Mouse (Mus musculus): ENCODE results near the gene Itgax. TPM values are rescaled to one million over a fixed set of nuclear protein-coding genes. Genes with fewer than 3 reads are reported as not detected.

The Itgax gene
- 10 to 100 TPM in 2 of 4 experiments, under 1 TPM in 2; 0.26 to 22.1 (median 9.0) TPM for total RNA-seq (2022)

DNA sequence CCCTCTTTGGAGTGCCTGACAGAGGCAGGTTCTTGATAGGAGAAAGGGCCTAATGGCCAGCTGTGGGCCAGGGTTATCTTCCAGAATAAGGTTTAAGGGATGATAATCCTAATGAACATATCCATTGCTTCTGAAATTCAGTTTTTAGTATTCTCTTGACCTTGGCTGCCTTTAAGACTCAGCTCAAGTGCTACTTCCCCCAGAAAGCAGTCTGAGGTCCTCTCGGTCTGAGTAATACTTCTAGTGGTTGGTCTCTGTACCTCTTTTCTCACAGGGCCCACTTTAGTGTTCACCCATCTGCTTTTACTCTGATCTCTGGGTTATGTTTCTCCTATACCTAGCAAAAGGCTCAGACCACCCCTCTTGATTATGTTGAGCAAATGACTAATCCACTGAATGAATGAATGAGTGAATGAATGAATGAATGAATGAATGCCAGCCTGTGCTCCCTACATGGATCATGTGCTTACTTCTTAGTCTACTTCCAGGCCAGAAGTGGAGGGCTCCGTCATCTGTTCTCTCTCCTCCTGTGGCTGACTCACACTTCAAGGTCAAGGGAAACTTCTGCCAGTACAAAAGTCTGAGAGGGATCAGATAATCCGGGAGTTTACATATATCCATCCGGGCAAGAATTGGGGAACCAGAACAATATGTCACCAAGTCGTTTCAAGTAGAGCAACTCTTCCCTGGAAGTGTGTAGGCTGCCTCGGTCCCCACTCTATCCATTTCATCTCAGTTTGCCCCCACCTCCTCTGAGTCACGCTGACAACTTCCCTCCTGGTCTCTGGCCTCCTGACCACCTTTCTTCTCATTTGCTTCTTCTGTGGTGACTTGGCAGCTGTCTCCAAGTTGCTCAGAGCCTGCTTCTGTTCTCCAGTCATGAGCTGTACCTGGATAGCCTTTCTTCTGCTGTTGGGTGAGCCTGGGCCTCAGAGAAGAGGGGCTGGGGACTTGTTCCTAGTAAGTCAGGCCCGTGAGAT, at the start of gene Itgax:
Itgax (plus strand) TSS at position 807 of the 980 bp plus-strand sequence.
- no peak for DNase-seq (ENCODE audit: low spot score in 2 of 2)

DNA sequence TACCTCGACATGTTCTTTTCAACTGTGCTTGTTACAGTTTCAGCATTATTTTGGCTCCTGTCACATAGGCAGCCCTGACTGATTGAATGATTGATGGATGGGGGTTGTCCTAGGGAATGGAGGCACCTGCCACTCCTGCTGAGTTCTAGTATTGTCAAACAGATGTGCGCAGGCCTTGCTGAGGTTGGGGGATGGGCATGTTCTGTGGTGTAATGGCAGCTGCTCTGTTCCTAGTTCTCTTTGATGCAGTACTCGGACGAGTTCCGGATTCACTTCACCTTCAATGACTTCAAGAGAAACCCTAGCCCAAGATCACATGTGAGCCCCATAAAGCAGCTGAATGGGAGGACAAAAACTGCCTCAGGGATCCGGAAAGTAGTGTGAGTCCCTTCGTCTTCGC, 49.3 kb upstream of the Itgax start:
- DNase-seq (ENCODE audit: low spot score in 2 of 2) = no peak

DNA sequence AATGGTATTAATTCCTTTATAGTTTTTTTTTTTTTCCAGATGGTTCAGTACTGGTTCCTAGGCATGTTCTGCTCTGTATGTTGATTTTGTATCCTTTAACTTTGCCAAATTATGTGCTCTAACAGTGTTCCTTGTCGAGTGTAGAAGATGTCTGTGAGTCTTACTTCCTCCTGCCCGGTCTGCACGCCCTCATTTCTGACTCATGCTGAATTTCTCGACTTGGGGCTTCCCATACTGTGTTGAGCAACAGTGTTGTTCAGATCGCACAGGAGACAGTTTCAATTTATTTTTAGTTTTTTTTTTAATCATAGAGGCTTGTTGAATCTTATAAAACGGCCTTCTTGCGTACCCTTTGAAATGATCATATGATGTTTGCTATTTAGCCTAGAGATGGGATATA, 40.2 kb upstream of the Itgax start:
- DNase-seq (ENCODE audit: low spot score in 2 of 2) = no peak

DNA sequence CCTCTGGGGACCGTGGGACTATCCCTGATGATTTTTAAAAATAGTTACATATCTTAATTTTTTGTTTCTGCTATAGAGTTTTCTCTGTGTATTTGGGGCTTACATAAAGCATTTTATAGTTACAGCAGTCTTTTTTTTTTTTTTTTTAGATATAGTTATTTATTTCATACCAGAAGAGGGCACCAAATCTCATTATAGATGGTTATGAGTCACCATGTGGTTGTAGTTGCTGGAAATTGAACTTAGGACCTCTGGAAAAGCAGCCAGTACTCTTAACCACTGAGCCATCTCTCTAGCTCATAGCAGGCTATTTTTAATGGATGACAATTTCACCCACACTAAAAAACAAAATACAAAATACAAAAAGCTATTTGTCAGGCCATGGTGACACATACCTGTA, 31.2 kb upstream of the Itgax start:
- DNase-seq (ENCODE audit: low spot score in 2 of 2) = no peak

DNA sequence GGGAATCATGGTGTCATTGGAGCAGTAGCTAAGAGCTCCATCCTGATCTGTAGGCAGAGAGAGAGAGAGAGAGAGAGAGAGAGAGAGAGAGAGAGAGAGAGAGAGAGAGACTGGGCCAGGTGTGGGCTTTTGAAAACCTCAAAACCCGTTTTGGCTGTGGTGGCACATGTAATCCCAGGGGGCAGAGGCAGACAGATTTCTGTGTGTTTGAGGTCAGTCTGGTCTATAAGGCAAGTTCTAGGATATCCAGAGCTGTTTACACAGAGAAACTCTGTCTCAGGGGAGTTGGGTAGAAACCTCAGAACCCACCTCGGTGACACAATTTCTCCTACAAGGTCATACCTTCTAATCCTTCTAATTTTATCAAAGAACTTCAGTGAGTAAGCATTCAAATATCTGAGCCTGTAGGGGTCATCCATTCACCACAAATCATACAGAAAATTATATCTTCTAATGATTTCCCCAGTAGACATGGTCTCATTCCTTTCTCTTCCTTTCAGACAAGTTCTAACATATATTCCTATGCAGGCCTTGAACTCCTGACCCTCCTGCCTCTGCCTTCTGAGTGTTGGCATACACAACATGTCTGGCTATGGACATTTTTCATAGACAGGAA, 28.5 kb upstream of the Itgax start:
- no peak for DNase-seq (ENCODE audit: low spot score in 2 of 2)

DNA sequence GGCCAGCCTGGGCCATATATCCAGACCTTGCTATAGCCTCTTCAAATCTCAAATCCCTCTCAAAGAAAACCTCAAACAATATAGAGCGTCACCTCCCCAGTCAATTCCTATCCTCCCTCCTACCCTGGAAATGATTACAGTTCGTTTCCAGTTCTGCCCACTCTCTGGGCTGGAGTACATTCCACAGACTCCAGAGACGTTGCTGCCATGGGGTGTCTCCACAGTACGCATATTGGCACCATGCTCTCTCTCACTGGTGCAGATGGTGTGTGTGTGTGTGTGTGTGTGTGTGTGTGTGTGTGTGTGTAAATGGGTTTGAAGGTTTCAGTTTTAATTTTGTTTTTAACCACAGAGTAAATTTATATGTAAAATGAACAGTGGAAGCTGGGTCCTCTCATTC, 24.1 kb upstream of the Itgax start:
- peak in 1 of 2 experiments; percentile 12 for DNase-seq (ENCODE audit: low spot score in 2 of 2)

DNA sequence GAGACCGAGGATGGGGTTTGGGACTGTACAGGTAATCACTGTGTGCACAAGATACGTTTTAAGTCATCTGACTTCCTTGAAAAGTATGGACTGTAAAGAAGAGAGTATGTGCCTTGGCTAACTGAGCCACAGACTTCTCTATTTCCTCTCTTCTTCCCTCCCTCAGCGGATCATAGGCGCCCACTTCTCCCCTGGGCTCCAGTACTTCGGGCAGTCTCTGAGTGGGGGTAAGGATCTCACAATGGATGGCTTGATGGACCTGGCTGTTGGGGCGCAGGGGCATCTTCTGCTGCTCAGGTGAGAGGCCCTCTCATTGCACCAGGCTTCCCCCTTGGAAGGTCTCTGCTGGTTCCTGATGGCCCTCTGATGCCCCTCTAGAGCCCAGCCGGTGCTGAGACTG, 21.9 kb upstream of the Itgax start:
- DNase-seq (ENCODE audit: low spot score in 2 of 2) = no peak

DNA sequence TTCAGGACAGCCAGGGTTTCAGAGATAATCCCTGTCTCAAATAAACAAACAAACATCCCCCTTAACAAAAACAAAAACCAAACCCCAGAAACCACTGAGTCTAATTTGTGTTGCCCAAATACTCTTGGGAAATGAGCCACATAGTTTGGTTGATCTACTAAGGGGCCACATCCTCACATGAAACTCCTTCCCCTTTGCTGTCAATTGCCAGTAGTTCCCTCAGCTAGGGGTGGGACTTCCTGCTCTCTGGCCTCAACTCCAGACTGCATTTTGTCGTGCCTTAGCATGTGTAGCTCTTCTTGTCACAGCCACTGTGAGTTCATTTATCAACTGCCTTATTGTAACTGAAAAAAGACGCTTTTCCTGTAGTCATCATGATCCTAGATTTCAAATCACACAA, 19.0 kb upstream of the Itgax start:
- DNase-seq (ENCODE audit: low spot score in 2 of 2) = no peak

DNA sequence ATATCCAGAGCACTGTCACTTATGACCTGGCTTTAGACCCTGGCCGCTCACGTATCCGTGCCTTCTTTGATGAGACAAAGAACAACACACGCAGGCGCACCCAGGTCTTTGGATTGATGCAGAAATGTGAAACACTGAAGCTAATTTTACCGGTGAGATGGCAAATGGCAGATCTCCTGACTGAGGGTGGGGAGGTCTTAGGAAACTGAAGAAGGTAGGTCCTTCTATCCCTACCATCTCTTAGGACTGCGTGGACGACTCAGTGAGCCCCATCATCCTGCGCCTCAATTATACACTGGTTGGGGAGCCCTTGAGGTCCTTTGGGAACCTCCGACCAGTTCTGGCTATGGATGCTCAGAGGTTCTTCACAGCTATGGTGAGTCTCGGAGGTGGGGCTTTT, 17.2 kb upstream of the Itgax start:
- no peak for DNase-seq (ENCODE audit: low spot score in 2 of 2)

DNA sequence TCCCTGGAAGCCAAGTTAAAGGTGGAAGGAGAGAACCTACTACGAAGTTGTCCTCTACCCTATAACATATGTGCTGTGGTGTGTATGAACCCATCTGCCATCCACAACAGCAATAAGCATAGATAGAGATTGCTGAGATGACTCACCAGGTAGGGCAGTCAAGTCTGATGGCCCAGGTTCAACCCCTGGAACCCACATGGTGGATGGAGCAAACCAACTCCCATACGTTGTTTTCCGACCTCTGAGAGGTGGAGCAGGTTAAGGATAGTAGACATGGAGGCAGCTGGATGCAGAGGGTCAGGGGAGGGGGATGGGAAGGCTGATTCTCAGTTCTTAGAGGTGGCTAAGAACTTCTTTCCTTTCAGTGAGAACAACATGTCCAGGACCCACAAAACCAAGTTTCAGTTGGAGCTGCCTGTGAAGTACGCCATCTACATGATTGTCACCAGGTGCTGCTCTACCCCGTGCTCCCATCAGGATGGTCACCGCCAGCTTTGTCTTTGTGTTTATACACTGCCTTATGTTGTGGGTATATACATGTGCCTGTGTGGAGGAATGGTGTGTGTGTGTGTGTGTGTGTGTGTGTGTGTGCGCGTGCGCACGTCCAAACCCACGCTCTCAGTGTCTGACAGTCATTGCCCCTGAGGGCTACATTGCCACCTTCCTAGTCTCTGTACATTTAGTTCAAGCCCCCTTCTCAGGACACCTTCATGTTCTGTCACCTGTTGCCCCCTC, 14.8 kb upstream of the Itgax start:
- DNase-seq (ENCODE audit: low spot score in 2 of 2) = no peak

DNA sequence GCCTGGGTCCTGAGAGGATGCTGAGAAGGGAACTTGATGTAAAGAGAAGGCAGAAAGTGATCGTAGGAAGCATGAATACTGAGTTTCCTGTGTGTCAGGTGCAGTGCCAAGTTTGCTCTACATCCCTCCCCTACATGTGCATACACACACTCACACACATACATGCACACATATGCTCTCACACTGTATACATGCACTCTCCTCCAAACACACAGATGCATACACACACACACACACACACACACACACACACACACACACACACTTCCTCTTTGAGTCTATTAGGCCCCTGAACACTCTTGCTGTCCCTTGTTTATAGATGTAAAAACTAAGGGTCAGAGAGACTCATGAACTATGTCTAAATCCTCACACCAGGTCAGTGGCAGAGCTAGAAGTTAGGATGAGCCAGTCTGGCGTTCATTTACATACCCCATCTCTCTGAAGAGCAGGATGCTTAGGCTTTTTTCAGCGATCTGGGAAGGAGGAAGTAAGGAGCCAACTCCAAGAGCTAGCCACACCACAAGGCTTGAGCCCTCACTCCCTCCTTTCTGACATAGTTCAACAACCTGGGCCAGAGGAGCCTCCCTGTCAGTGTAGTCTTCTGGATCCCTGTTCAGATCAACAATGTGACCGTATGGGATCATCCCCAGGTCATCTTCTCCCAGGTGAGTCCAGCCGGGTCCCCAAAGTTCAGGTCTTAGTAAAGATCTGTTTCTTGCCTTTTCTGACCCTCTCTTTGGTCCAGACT, 14.0 kb upstream of the Itgax start:
- no peak for DNase-seq (ENCODE audit: low spot score in 2 of 2)

DNA sequence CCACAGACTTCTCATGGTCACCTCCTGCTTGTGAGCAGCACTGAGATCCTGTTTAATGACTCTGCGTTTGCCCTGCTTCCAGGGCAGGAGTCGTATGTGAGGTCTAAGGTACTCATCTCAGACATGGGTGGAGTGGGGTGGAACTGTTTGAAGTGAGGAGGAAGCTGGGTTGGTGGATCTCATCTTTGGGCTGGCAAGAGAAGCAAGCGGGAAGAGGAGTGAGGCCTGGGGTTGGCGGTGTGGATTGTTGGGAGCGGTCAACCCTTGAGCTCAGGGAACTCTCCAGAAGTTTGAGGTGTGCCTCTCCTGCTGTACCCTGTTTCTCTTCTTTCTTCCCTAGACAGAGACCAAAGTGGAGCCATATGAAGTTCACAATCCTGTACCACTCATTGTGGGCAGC, 13.0 kb upstream of the Itgax start:
- DNase-seq (ENCODE audit: low spot score in 2 of 2) = no peak

DNA sequence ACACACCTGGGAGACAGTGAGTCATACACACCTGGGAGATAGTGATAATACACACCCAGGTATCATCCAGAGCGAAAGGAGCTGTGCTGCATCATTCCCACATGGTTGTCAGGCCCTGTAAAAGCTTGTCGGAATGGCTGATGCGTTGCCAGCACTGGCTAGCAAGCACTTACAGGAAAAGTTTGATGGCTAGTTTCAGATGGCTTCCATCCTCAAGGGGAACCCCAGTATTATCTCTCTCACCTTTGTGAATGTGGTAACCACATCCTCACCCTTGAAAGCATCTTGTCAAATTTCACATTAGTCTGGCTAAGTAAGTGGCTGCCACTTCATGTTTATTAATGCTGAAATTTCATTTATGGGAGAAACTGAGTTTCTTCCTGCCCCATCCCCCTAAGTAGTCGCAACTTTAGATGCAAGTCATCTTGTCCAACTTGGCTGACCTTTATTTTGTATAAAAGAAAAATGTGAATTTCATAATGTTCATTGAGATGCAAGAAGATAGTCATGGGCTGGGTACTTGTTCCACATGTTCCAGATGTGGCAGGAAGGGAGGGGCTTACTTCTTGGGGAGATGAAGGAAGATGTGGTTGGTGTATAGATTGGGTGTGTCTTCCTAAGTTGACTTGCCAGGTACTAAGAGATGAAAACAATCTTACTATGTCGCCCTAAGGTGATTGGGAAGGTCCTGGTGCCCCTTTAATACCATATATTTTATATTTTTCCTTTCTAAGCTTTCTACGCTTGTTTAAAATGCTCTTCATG, 9.4 kb upstream of the Itgax start:
- no peak for DNase-seq (ENCODE audit: low spot score in 2 of 2)

DNA sequence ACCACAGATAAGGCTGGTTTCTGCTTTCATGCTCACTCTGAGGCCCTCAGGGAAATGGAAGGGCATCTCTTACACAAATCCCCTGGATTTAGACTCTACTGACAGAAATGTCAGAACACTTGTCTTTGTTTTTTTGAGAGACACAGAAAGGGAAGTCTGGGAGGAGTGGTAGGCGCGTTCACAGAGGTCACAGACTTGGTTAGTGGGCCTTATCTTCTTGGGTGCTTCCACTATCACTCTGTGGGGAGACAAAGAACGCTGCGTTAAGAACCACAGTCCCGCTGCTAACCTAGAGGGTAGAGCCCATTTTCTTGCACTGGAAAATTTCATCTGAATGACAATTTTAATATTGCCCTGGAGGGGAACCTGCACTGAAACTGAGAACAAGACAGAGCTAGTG, 2.8 kb downstream of the Itgax start:
- DNase-seq (ENCODE audit: low spot score in 2 of 2) = no peak

DNA sequence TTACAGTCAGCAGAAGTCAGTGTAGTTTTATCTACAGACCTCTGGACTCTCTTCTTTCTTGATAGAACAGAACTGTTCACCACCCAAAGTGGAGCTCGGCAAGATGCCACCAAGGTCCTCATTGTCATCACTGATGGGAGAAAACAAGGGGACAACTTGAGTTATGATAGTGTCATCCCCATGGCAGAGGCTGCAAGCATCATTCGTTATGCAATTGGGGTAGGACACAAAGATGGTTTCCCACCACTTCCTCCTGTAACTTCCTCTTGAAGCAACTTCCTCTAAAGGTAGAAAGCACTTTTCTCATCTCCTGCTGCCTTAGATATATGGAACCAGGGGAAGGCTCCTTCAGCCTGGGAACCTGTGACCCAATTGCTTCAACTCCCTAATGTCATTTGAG, 4.2 kb downstream of the Itgax start:
- DNase-seq (ENCODE audit: low spot score in 2 of 2) = no peak

DNA sequence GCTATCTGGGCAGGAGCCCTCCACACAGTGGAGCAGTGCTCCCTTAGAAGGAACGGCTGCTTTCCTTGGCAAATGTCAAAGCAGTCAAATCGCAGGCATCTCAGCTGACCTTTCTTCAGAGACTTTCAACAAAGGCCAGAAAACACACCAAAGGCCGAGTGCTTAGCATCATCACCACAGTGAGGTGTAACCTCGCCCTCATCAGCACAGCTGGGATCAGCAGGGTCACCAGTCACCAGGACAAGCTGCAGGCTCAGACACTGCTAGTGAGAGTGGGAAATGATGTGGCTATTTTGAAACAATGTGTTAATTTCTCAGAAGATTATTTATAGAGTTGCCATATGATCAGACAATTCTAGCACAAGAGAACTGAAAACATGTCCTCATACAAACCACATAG, 7.6 kb downstream of the Itgax start:
- DNase-seq (ENCODE audit: low spot score in 2 of 2) = no peak

DNA sequence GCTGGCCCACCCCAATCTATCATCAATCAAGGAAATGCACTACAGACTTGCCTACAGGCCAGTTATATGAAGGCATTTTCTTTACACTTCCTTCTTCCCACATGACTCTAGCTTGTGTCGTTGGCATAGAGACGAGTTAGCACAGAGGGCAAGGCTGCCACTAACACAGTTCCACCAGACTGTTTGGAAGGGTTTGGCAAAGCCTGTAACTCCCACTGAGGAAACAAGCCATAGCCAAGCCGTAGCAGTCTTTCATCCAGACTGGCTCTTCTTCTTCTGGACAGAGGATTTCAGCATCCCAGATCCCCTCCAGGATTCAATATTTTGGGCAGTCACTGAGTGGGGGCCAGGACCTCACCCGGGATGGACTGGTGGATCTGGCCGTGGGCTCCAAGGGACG, 10.3 kb downstream of the Itgax start:
- no peak for DNase-seq (ENCODE audit: low spot score in 2 of 2)

DNA sequence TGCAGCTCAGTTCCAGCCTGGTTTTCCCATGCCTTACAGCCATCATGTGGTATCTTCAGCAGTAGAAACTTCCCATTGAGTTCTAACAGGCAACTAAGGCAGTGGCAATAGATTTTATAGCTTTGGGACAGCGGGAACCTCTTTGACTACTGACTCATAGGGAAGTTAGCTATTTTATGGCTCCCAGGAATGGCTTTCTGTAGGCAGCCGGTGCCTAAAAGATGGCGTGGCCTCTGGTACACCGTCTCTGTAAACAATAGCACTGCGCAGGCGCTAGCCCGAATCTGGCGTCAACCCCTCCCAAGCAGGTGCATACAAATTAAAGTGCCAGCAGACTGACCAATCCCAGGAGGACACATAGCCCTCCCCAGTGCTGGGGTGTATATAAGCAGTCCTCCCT, 21.6 kb downstream of the Itgax start:
- no peak for DNase-seq (ENCODE audit: low spot score in 2 of 2)

DNA sequence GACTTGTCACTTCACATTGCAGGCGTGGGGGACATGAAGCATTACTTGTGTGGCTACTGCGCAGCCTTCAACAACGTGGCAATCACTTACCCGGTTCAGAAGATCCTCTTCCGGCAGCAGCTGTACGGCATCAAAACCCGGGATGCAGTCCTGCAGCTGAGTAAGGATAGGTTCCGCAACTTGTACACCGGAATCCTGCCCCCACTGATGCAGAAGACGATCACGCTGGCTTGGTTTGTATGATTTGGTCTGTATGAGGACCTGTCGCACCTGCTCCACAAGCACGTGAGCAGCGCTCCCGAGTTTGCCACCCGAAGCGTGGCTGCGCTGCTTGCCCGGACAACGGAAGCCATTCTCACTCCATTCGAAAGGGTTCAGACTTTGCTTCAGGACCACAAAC, 24.7 kb downstream of the Itgax start, which contains the start of gene Itgad:
Itgad (plus strand) TSS at position 301 of the 400 bp plus-strand sequence.
- no peak for DNase-seq (ENCODE audit: low spot score in 2 of 2)

DNA sequence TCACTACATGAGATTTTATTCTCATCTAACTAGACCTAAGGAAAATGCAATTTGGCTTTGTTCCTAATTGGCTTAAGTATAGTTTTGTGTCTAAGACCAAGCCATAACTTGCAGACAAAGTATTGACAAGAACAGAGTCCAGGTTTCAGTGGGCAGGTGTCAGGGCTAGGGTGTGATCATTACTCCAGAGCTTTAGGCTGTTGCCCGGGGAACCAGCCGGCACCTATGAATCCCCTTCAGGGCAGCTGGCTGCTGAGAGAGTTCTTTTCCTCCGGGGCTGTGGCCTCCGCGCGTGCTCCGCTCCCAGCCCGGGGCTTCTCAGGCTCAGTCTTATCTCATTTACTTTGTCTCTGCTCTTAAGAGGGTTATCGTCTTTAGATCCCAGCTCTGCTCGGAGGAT, 25.6 kb downstream of the Itgax start:
- DNase-seq (ENCODE audit: low spot score in 2 of 2) = no peak
